Mouse (Mus musculus) hindbrain, embryonic 12.5 days (tissue): ENCODE measurements around the gene Meiob. TPM values are rescaled to one million over a fixed set of nuclear protein-coding genes. Genes with fewer than 3 reads are reported as not detected.

ENCODE experiments used
- ATAC-seq: fragments of 200-750 bp; cut with Nextera tagmentation; 2 replicates; pipeline ENCODE4 v1.8.0; 2017; ENCODE audit warnings: moderate TSS enrichment; ENCODE audit not compliant: low FRiP score
- H3K27ac ChIP-seq: fragments of 300-500 bp; sonication (generic); 2 replicates; pipeline ENCODE4 v1.5.1; 2016; ENCODE audit warnings: mild to moderate bottlenecking
- H3K27me3 ChIP-seq: fragments of 300-500 bp; sonication (generic); 2 replicates; pipeline ENCODE4 v1.6.1; 2016; ENCODE audit warnings: mild to moderate bottlenecking
- H3K36me3 ChIP-seq: fragments of 300-500 bp; sonication (generic); 2 replicates; pipeline ENCODE4 v1.6.1; 2016; ENCODE audit warnings: mild to moderate bottlenecking
- H3K4me1 ChIP-seq: fragments of 300-500 bp; sonication (generic); 2 replicates; pipeline ENCODE4 v1.6.1; 2016
- H3K4me2 ChIP-seq: fragments of 300-500 bp; sonication (generic); replicated peaks from 2 replicates; pipeline ENCODE4 v1.6.1; 2016; ENCODE audit warnings: mild to moderate bottlenecking
- H3K4me3 ChIP-seq: fragments of 300-500 bp; sonication (generic); 2 replicates; pipeline ENCODE4 v1.5.1; 2016; ENCODE audit warnings: mild to moderate bottlenecking
- H3K9ac ChIP-seq: fragments of 300-500 bp; sonication (generic); 2 replicates; pipeline ENCODE4 v1.6.1; 2016; ENCODE audit warnings: mild to moderate bottlenecking, moderate library complexity
- H3K9me3 ChIP-seq: fragments of 300-500 bp; sonication (generic); replicated peaks from 2 replicates; pipeline ENCODE4 v1.6.1; 2016; ENCODE audit warnings: mild to moderate bottlenecking
- WGBS: fragments of 180-500 bp; shearing (Covaris S2); methylation state at CpG from one replicate; pipeline ENCODE4 v1.1.7; 2016; 5-methylcytosine and 5-hydroxymethylcytosine counted together
- polyA plus RNA-seq: library from polyadenylated mRNA; unstranded; fragments of >200 nt; fragmentation: Nextera tagmentation; extraction: Ambion mirVana; gene quantifications from 2 replicates; pipeline ENCODE4 v1.2.1, GENCODE M21; 2016

The Meiob gene
- polyA plus RNA-seq, 1 experiment from 2014 or later: not detected

DNA sequence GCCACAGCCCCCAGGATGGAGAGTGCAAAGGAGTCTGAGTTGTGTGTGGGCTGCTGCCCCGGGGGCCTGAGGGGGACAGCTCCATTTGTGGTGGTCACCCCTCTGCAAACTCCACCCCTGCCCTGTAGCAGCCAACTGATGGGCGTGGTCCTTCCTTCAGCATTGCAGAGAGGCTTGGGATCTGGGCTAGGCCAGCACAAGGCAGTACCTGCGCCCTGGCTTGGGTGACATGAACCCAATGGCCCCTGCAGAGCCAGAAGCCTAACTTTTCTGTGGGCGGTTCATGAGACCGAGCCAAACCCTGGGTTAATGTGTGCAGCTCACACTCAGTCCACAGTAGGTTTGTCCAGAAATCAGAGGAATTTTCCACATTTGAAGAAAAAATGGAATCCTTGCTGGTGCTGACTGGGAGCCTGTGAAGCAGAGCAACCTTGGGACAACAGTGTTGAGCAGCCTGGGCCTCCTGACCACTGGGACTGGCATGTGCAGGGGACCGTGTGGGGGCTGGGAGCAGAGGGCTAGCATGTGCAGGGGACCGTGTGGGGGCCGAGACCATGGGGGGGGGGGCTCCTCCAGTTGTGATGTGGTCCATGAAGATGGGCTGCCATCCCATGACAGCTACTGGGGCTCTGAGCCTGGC, 53.9 kb downstream of the Meiob start:
- no peaks in the 10 kb centered on the region for H3K27me3 ChIP-seq
- H3K4me3 ChIP-seq: no peak overlapping the region
- peaks cover 50% of the 10 kb centered on the region for H3K36me3 ChIP-seq
- no peaks in the 10 kb centered on the region for H3K9me3 ChIP-seq
- no peak for ATAC-seq
- 79% methylated on average over 7 of the region's 8 CpGs for WGBS
- H3K27ac ChIP-seq: no peak overlapping the region
- H3K4me1 ChIP-seq: no peaks in the 10 kb centered on the region
- no peak overlapping the region for H3K4me2 ChIP-seq
- H3K9ac ChIP-seq: no peak overlapping the region

DNA sequence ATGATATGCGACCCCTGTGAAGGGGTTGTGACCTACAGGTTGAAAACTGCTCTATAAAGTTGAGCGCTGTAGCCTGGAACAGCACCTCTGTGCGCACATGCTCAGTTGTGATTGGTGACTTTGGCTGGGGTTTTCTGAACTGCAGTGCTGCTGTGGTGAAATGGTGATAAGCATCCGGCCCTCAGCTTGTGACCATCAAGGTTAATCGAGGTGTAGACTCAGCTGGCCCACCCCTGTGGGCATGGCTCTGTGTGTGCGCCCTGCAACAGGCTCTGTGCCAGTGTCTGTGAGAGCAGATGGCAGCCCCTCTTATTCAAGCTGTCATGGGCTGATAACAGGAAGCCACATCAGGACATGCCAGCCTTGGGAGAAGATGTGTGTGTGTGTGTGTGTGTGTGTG, 54.9 kb downstream of the Meiob start:
- Histone ChIP-seq H3K4me3 (no peak overlapping the region), H3K27ac (no peak overlapping the region), H3K4me1 (no peaks in the 10 kb centered on the region), H3K9ac (no peak overlapping the region), H3K36me3 (peaks cover 40% of the 10 kb centered on the region), H3K9me3 (no peaks in the 10 kb centered on the region), H3K27me3 (no peaks in the 10 kb centered on the region), H3K4me2 (no peak overlapping the region)
- ATAC-seq: no peak
- WGBS: 91% methylated on average over 6 of the region's 6 CpGs

DNA sequence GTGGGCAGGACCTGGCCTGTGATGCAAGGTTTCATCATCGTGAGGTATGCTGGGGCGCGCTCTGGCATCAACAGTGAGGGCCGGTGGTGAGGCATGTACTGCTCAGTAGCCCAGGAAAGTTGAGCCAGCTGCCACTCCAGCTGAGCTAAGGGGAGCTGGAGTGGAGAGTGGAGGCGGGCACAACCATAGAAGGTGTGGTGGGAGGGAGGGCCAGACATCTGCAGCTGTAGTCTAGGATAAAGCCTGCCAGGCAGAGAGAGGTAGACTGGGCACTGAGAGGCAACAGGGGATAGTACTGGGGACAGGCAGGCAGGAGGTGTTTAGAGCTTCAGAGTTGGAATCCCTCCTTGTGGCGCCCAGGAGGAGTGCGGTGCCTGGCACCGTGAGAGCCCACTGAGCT, 56.0 kb downstream of the Meiob start:
- Histone ChIP-seq H3K4me1 (no peaks in the 10 kb centered on the region), H3K27me3 (no peaks in the 10 kb centered on the region), H3K4me2 (no peak overlapping the region), H3K36me3 (peaks cover 44% of the 10 kb centered on the region), H3K27ac (no peak overlapping the region), H3K9me3 (no peaks in the 10 kb centered on the region), H3K4me3 (no peak overlapping the region), H3K9ac (no peak overlapping the region)
- 86% methylated on average over 8 of the region's 8 CpGs for WGBS
- no peak for ATAC-seq

DNA sequence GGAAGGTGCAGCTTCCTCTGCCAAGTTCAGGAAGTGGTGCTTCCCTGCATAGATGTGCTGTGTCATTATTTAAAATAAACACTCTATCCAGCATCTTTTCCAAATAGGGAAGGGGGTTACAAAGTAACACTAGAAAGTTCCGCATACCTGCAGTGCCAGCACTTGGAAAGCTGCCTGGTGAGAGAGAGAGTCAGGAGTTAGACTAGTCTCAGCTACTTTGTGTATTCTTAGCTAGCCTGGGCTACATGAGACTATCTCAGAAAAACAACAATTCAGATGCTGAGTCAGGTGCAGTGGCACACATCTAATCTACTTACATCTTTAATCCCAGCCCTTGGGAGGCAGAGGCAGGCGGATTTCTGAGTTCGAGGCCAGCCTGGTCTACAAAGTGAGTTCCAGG, 57.7 kb downstream of the Meiob start:
- H3K4me3 ChIP-seq: no peak overlapping the region
- 88% methylated on average over 3 of the region's 3 CpGs for WGBS
- H3K36me3 ChIP-seq: peaks cover 41% of the 10 kb centered on the region
- no peaks in the 10 kb centered on the region for H3K27me3 ChIP-seq
- H3K4me1 ChIP-seq: no peaks in the 10 kb centered on the region
- H3K27ac ChIP-seq: no peak overlapping the region
- no peak overlapping the region for H3K4me2 ChIP-seq
- no peak overlapping the region for H3K9ac ChIP-seq
- ATAC-seq: no peak
- H3K9me3 ChIP-seq: no peaks in the 10 kb centered on the region

DNA sequence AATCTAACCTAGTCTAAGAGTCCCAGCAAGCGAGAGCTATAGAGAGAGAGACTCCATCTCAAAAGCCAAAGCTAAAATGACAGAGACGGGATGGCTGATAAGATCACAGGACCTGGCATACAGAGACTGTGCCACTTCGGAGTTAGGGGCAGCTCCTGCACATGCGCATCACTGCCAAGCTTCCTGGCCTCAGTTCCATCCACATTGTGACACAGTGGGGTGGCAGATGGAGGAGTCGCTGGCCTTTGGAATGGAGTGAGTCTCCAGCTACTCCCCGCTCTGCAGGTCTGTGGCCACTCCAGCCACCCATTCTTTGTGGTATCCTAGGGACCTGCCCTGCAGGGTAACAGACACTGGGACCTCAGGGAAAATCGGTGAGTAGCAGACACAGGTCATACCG, 61.7 kb downstream of the Meiob start, which contains the start of gene Igfals:
Gene Igfals (plus strand): TSS at position 222 of the 400 bp plus-strand sequence.
- Histone ChIP-seq H3K27ac (no peak within 1 kb of the TSS), H3K36me3 (peaks cover 22% of the 10 kb centered on the region), H3K27me3 (no peaks in the 10 kb centered on the region), H3K4me3 (no peak within 1 kb of the TSS), H3K9me3 (no peaks in the 10 kb centered on the region), H3K9ac (no peak within 1 kb of the TSS), H3K4me2 (no peak within 1 kb of the TSS), H3K4me1 (no peaks in the 10 kb centered on the region)
- ATAC-seq: no peak
- WGBS: 90% methylated on average over 8 of the region's 8 CpGs

DNA sequence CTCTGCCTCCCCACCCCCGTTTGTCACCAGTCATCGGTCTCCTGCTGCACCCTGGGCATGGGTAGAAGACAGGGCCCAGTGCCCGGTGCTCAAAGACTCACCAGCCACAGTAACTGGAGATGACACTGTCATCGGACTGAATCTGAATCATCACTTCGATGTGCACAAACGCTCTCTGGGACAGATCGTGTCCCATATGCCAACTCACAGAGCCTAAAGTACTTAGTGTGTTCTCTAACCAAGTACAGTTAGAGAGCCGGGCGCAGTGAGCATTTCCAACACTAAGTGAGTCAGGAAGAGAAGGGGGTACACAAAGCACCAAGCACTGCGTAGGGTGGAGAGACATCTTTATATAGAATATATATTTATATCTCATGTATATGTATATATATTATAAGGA, 63.8 kb downstream of the Meiob start:
- Histone ChIP-seq H3K4me3 (no peak overlapping the region), H3K9me3 (no peaks in the 10 kb centered on the region), H3K27me3 (no peaks in the 10 kb centered on the region), H3K4me1 (no peaks in the 10 kb centered on the region), H3K27ac (no peak overlapping the region), H3K4me2 (no peak overlapping the region), H3K9ac (no peak overlapping the region), H3K36me3 (peaks cover 9% of the 10 kb centered on the region; the same call in 1 of the 2 replicates)
- 95% methylated on average over 10 of the region's 10 CpGs for WGBS
- no peak for ATAC-seq

DNA sequence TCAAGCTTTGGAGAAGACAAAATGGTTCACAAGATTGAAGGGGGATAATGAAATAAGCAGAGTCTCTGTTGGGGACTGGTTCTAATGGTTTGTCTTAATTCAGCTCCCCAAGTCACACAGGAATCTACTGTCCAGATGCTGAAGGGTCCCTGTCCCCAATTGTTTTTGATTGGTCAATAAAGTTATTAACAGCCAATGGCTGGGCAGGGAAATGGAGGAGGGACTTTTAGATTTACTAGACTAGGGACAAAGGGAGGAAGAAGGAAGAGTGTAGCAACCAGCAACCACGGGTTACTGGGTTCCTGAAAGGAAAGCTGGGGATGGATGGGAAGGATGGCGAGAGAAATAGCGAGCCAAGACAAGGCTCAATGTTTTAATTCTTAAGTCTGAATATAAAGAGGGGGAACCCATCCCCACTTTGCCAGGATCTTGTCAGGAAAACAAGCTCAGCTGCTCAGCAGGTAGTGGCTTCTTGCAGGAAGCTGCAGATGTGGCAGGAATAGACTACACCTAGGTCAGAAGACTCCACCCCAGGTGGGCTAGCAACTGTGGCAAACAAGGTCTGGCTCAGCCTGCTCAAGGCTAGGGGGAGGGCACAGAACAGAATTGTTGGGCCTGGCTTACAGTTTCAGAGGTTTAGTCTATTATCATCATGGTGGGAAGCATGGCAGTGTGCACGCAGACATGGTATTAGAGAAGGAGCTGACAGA, 69.8 kb downstream of the Meiob start:
- no peaks in the 10 kb centered on the region for H3K4me1 ChIP-seq
- no peak for ATAC-seq
- no peak overlapping the region for H3K4me2 ChIP-seq
- no peak overlapping the region for H3K4me3 ChIP-seq
- no peak overlapping the region for H3K9ac ChIP-seq
- no peaks in the 10 kb centered on the region for H3K27me3 ChIP-seq
- no peak overlapping the region for H3K27ac ChIP-seq
- H3K36me3 ChIP-seq: no peaks in the 10 kb centered on the region
- H3K9me3 ChIP-seq: no peaks in the 10 kb centered on the region
- 53% methylated on average over 4 of the region's 4 CpGs for WGBS

DNA sequence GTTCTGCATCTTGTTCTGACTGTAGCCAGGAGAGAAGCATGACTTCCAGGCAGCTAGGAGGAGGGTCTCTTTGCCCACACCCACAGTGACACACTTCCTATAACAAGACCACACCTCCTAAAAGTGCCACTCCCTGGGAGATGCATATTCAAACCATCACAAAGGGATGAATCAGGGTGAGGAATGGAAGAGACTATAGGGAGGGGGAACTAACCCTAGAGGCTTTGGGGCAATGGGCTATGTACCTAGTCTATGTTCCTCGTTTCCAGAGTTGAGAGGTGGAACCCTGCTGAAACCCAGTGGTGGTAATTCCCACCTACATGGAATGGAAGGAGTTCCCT, 70.3 kb downstream of the Meiob start:
- no peak overlapping the region for H3K9ac ChIP-seq
- H3K4me2 ChIP-seq: no peak overlapping the region
- H3K36me3 ChIP-seq: no peaks in the 10 kb centered on the region
- no peak overlapping the region for H3K27ac ChIP-seq
- WGBS: 67% methylated on average over 1 of the region's 1 CpGs
- no peaks in the 10 kb centered on the region for H3K4me1 ChIP-seq
- no peaks in the 10 kb centered on the region for H3K9me3 ChIP-seq
- H3K4me3 ChIP-seq: no peak overlapping the region
- H3K27me3 ChIP-seq: no peaks in the 10 kb centered on the region
- no peak for ATAC-seq

DNA sequence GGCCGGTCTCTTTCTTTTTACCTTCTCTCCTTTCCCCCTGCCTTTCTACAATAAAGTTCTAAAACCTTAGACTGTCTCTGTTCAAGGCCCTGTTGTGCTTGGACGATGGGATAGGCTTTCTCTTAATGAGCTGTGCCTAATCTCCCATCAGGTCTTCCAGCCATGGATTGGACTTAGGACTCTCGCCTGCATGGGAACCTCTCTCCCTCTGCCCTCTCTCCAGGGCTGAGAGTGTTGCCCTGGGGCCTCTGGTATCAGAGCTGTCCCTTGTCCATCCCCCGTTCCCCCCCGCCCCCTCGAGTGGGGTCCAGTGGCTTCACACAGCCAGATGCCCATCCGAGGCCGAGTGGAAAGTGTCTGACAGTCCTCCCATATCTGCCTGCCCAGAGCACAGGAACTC, 70.9 kb downstream of the Meiob start:
- H3K4me2 ChIP-seq: no peak overlapping the region
- no peaks in the 10 kb centered on the region for H3K27me3 ChIP-seq
- ATAC-seq: no peak
- no peak overlapping the region for H3K9ac ChIP-seq
- H3K4me1 ChIP-seq: no peaks in the 10 kb centered on the region
- no peaks in the 10 kb centered on the region for H3K36me3 ChIP-seq
- no peak overlapping the region for H3K27ac ChIP-seq
- H3K4me3 ChIP-seq: no peak overlapping the region
- H3K9me3 ChIP-seq: no peaks in the 10 kb centered on the region
- 88% methylated on average over 8 of the region's 8 CpGs for WGBS

DNA sequence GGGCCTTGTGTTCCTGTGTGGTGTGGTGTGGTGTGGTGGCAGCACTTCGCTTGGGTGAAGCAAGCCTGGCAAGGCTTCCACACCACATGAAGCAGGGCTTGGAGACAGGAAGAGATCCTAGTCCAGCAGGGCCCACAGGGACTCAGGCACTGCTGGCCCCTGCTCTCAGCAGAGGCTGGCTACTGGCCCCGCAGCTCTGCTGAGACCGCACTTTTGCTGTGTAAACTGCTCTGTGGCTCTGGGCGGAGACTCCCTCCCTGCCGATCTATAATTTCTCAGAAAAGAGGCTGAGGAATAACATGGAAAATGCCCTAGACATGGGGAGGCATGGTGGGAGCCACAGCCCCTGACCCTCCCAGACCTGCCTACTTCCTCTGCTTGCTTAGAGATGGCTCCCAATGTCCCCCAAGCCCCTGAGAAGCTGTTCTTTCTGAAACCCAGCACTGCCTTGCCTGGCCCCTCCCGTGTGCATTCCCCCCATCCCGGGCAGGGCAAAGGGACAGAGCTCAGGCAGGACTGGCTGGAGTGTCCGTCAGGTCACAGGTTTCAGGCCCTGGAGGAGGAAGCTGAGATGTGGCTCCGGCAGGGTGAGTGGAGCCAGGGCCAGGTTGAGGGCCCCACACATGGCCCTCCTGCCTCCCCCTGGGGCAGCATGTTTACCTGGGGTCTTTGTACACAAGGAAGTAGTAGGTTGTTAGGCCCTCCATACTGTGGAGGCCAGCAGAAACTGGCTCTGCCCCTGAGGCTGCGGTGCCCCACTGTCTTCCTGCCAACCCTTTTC, 73.4 kb downstream of the Meiob start:
- H3K9me3 ChIP-seq: no peaks in the 10 kb centered on the region
- no peaks in the 10 kb centered on the region for H3K27me3 ChIP-seq
- no peak overlapping the region for H3K4me3 ChIP-seq
- H3K36me3 ChIP-seq: peaks cover 5% of the 10 kb centered on the region; the same call in 1 of the 2 replicates
- H3K4me1 ChIP-seq: no peaks in the 10 kb centered on the region
- H3K27ac ChIP-seq: no peak overlapping the region
- 0 out of 2 replicates have a peak overlapping the region, but pooled peaks have one; percentile 27 for H3K9ac ChIP-seq
- H3K4me2 ChIP-seq: no peak overlapping the region
- no peak for ATAC-seq
- 55% methylated on average over 10 of the region's 10 CpGs for WGBS

DNA sequence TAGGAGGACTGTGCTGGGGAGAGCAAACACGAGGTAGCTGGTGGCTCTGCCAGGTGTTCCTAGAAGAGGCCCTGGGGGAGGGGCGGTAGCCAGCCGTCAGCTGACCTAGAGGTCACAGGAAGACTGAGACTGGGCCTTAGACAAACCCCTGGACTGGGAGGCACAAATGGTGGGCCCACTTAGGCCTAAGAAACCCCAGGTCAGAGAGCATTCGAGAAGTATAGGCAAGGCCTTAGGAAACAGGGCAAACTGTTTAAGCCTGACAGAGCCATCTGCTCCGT, 74.0 kb downstream of the Meiob start:
- Histone ChIP-seq H3K9me3 (no peaks in the 10 kb centered on the region), H3K9ac (no peak overlapping the region), H3K36me3 (peaks cover 10% of the 10 kb centered on the region; the same call in 1 of the 2 replicates), H3K4me2 (no peak overlapping the region), H3K27ac (no peak overlapping the region), H3K27me3 (no peaks in the 10 kb centered on the region), H3K4me1 (no peaks in the 10 kb centered on the region), H3K4me3 (no peak overlapping the region)
- ATAC-seq: no peak
- WGBS: 40% methylated on average over 5 of the region's 5 CpGs

DNA sequence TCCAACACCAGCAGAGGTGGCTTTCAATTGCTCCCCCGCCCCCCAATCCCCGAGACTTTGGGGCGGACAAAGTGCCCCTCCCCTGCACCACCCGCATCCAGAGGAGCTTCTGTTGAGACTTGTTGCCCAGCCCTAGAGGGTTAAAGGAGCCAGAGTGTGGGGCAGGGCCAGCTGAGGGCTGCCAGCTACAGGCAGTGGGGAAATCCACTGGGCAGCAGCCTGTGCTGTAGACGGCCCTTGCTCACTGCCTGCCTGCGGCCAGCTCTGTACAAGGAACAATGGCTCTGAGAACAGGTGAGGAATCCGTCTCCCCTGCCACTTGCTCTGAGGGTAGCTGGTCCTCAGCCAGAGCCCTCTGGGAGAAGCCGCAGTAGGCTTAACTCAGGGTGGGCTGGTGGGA, 74.4 kb downstream of the Meiob start:
- H3K9me3 ChIP-seq: no peaks in the 10 kb centered on the region
- H3K27ac ChIP-seq: no peak overlapping the region
- no peak for ATAC-seq
- WGBS: 78% methylated on average over 8 of the region's 8 CpGs
- H3K4me2 ChIP-seq: no peak overlapping the region
- no peak overlapping the region for H3K4me3 ChIP-seq
- no peaks in the 10 kb centered on the region for H3K4me1 ChIP-seq
- peaks cover 14% of the 10 kb centered on the region; the same call in 1 of the 2 replicates for H3K36me3 ChIP-seq
- H3K27me3 ChIP-seq: no peaks in the 10 kb centered on the region
- H3K9ac ChIP-seq: no peak overlapping the region
